In the genomic region with DNA sequence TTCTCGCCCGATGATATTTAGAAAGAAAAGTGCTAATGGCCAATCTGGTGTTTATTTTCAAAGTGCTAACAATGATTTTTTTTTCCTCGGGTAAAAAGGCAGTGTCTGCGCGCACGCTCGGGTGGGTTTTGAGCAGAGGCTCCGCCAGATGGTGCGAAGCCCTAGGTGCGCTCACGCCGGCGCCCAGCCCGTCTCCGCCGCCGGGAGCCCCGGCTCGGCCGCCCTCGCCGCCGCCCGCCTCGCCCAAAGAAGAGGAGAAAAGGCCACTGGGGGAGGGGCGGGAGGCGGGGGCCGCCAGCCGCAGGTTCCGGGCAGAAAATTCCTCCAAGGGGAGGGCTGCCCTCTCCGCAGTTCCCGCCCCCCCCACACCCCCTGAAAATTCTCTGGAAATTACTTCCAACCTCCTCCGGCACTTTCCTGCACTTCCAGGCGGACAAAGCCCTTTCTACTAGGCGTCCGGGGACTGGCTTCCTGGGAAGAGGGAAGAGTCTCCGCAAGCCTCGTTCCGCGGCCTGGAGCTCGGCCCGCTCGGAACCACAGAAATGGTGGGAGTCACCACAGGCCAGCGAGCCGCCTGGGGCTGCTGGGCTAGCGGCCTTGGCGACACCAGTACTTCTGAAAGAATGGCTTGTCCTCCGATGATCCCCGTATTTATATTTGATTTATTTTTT, we compare ENCODE assay signal across 8 mouse cellular contexts. TPM values are rescaled to one million over a fixed set of nuclear protein-coding genes. Genes with fewer than 3 reads are reported as not detected.
A peak's percentile ranks its signal among the peaks of the same experiment; 100 is the strongest.
DNase-seq lines count a peak whose midpoint lies in the region; ATAC-seq lines count a peak whose summit lies in the region.

No protein-coding gene starts in this region.

- peak overlapping the region; percentile 85 for H3K27ac ChIP-seq in heart, embryonic 10.5 days
- peak overlapping the region; percentile 92 for H3K27ac ChIP-seq in limb, embryonic 10.5 days
- no peak overlapping the region for H3K27ac ChIP-seq in stomach, embryonic 16.5 days (ENCODE audit: low read length)

- no peak for ATAC-seq in stomach, embryonic 16.5 days (ENCODE audit: insufficient read depth, low FRiP score)
- no peak for ATAC-seq in monocyte, adult 5-6 weeks (replicated peaks; ENCODE audit: insufficient number of reproducible peaks, low FRiP score, low TSS enrichment, poor library complexity, severe bottlenecking)

- peak; percentile 44 for DNase-seq in adrenal gland, postnatal 10 days
- no peak for DNase-seq in adrenal gland, postnatal 36 days
- DNase-seq in adipocyte (ENCODE audit: low spot score) = peak; percentile 75
- no peak for DNase-seq in heart, embryonic 10.5 days (ENCODE audit: low spot score)
- no peak for DNase-seq in limb, embryonic 10.5 days (ENCODE audit: low spot score)
- no peak for DNase-seq in cerebellum, adult 8-10 months

- H3K4me3 ChIP-seq in heart, embryonic 10.5 days = peak overlapping the region; percentile 70
- peak overlapping the region; percentile 84 for H3K4me3 ChIP-seq in limb, embryonic 10.5 days
- peak overlapping the region; percentile 35 for H3K4me3 ChIP-seq in stomach, embryonic 16.5 days (replicated peaks; ENCODE audit: low read length)

- H3K4me1 ChIP-seq in heart, embryonic 10.5 days = peaks cover 37% of the 10 kb centered on the region
- peaks cover 90% of the 10 kb centered on the region for H3K4me1 ChIP-seq in limb, embryonic 10.5 days
- H3K4me1 ChIP-seq in stomach, embryonic 16.5 days (ENCODE audit: control insufficient read depth, insufficient read depth, low read length) = peaks cover 27% of the 10 kb centered on the region

- no peaks in the 10 kb centered on the region for H3K9me3 ChIP-seq in heart, embryonic 10.5 days
- no peaks in the 10 kb centered on the region for H3K9me3 ChIP-seq in limb, embryonic 10.5 days (replicated peaks)
- H3K9me3 ChIP-seq in stomach, embryonic 16.5 days (replicated peaks; ENCODE audit: control insufficient read depth, low read length) = no peaks in the 10 kb centered on the region

- peaks cover 95% of the 10 kb centered on the region for H3K27me3 ChIP-seq in heart, embryonic 10.5 days (ENCODE audit: insufficient read depth, poor library complexity, severe bottlenecking)
- H3K27me3 ChIP-seq in limb, embryonic 10.5 days (ENCODE audit: low read depth, poor library complexity, severe bottlenecking) = peaks cover 68% of the 10 kb centered on the region
- peaks cover 81% of the 10 kb centered on the region for H3K27me3 ChIP-seq in stomach, embryonic 16.5 days (ENCODE audit: control insufficient read depth, insufficient read depth, low read length)

- peak overlapping the region; percentile 45 for H3K4me2 ChIP-seq in stomach, embryonic 16.5 days (ENCODE audit: low read depth, low read length)

- H3K9ac ChIP-seq in stomach, embryonic 16.5 days (ENCODE audit: low read length) = peak overlapping the region; percentile 44

- WGBS in heart, embryonic 10.5 days = under 1% methylated on average over 48 of the region's 49 CpGs
- WGBS in limb, embryonic 10.5 days = under 1% methylated on average over 49 of the region's 49 CpGs
- 4% methylated on average over 42 of the region's 49 CpGs for WGBS in stomach, embryonic 16.5 days

- H3K36me3 ChIP-seq in heart, embryonic 10.5 days = no peaks in the 10 kb centered on the region
- peaks cover 5% of the 10 kb centered on the region; the same call in 1 of the 2 replicates for H3K36me3 ChIP-seq in limb, embryonic 10.5 days
- H3K36me3 ChIP-seq in stomach, embryonic 16.5 days (ENCODE audit: control insufficient read depth, insufficient read depth, low read length) = no peaks in the 10 kb centered on the region

RNA-seq across cellular contexts. Expression of a gene that starts 4.0 kb away (rescaled TPM):
- 10 to 100 TPM; 11.7 to 22.6 TPM for total RNA-seq in adrenal gland, postnatal 10 days (2021)
- total RNA-seq in adrenal gland, postnatal 36 days (2021) = 1 to 10 TPM; 4.2 to 4.8 TPM
- polyA plus RNA-seq in heart, embryonic 10.5 days (2016; fragmentation: Nextera tagmentation; extraction: Ambion mirVana) = 1.3 and 3.5 TPM in 2 replicates
- polyA plus RNA-seq in limb, embryonic 10.5 days (2016; fragmentation: Nextera tagmentation; extraction: Ambion mirVana) = 3.1 and 6.3 TPM in 2 replicates
- 0.79 and 0.84 TPM in 2 replicates for polyA plus RNA-seq in stomach, embryonic 16.5 days (2015; fragmentation: Nextera tagmentation; extraction: Ambion mirVana)
- total RNA-seq in monocyte, adult 5-6 weeks (2017) = not detected in 3 replicates

Comparison
In these comparisons a context has a peak if more than half of its experiments do, and no peak if none do; other contexts are left out.
1. DNase-seq: peak in adrenal gland, postnatal 10 days (single experiment) and adipocyte (single experiment); none in adrenal gland, postnatal 36 days (0 of 2), heart, embryonic 10.5 days (single experiment), limb, embryonic 10.5 days (single experiment) and cerebellum, adult 8-10 months (single experiment).
2. Peak in every context shown above with its lines, with median percentiles within 50 percentile points of each other: H3K4me3 ChIP-seq.